Comparison of ENCODE assay signal across 26 mouse cellular contexts in the genomic region with DNA sequence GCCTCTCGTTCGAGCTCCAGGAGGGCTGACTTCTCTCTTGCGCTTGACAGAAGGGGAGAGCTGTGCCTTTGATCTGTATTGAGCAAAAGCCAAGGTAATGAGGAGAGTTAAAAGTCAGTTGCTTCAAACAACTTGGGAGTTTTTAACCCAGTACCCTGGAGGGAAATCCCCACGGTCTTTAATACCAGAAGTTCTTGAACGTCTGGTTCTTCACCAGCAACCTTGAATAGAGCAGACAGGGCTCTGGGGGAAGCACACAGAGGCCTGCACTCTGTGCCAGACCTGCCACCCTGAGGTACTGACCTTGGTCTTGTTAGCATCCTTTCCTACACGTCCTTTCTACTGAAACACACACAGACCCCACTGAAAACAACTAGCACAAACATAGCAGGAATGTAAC. TPM values are rescaled to one million over a fixed set of nuclear protein-coding genes. Genes with fewer than 3 reads are reported as not detected.
"Had no signal": no experiment of that assay in that cellular context is flagged by ENCODE, and none has a peak within 500 bp of the region (broad histone marks: within the 10 kb centered on the region; RNA-seq: fewer than 3 reads in every experiment).

No protein-coding gene starts in this region.

- H3K9me3 ChIP-seq: limb, embryonic 15.5 days; midbrain, embryonic 12.5 days; midbrain, embryonic 15.5 days; neural tube, embryonic 12.5 days; neural tube, embryonic 15.5 days had no signal

- H3K4me1 ChIP-seq: limb, embryonic 12.5 days; limb, embryonic 15.5 days; midbrain, embryonic 12.5 days; midbrain, embryonic 15.5 days; neural tube, embryonic 12.5 days; neural tube, embryonic 15.5 days had no signal

- H3K4me2 ChIP-seq: limb, embryonic 12.5 days; limb, embryonic 15.5 days; liver, embryonic 11.5 days; lung, embryonic 14.5 days; midbrain, embryonic 12.5 days; midbrain, embryonic 15.5 days; neural tube, embryonic 12.5 days; neural tube, embryonic 15.5 days had no signal

- ATAC-seq: liver, postnatal 0 days; lung, postnatal 0 days; midbrain, embryonic 15.5 days had no signal

- H3K27ac ChIP-seq: kidney, postnatal 0 days; layer of hippocampus, adult 2 months; limb, embryonic 12.5 days; limb, embryonic 15.5 days; liver, embryonic 14.5 days; macrophage; midbrain, embryonic 12.5 days; midbrain, embryonic 15.5 days; neural tube, embryonic 12.5 days; neural tube, embryonic 15.5 days had no signal

- H3K27me3 ChIP-seq: limb, embryonic 12.5 days; limb, embryonic 15.5 days; midbrain, embryonic 12.5 days; midbrain, embryonic 15.5 days; neural tube, embryonic 12.5 days; neural tube, embryonic 15.5 days had no signal

- DNase-seq: kidney, postnatal 25 days; layer of hippocampus, adult 9-11 months; left cerebral cortex, postnatal 4 days; liver, postnatal 0 days; lung, embryonic 14.5 days; thymus, adult 18-20 months; thymus, postnatal 14 days; thymus, postnatal 4 days had no signal

- H3K9ac ChIP-seq: limb, embryonic 12.5 days; limb, embryonic 15.5 days; liver, embryonic 14.5 days; liver, postnatal 0 days; lung, embryonic 14.5 days; midbrain, embryonic 12.5 days; midbrain, embryonic 15.5 days; neural tube, embryonic 12.5 days; neural tube, embryonic 15.5 days had no signal

- H3K4me3 ChIP-seq: layer of hippocampus, adult 2 months; limb, embryonic 12.5 days; limb, embryonic 15.5 days; midbrain, embryonic 12.5 days; midbrain, embryonic 15.5 days; neural tube, embryonic 12.5 days; neural tube, embryonic 15.5 days had no signal

RNA-seq across cellular contexts. Expression of a gene that starts 24.6 kb away (rescaled TPM):
- total RNA-seq: layer of hippocampus, adult 2 months; layer of hippocampus, postnatal 25 days; left cerebral cortex, adult 18-20 months; left cerebral cortex, postnatal 10 days; left cerebral cortex, postnatal 4 days; megakaryocyte, adult 5-6 weeks had no signal
- polyA plus RNA-seq: kidney, embryonic 14.5 days; kidney, postnatal 0 days; liver, postnatal 0 days; lung, embryonic 14.5 days; lung, postnatal 0 days; macrophage; midbrain, embryonic 15.5 days; testis, adult 2 months had no signal
